Mouse (Mus musculus) layer of hippocampus, adult 8-10 months (tissue): ENCODE data around the gene Rpl31. TPM values are rescaled to one million over a fixed set of nuclear protein-coding genes. Genes with fewer than 3 reads are reported as not detected.

ENCODE experiments used
- DNase-seq, 2 experiments: peaks; one replicate each; pipeline ENCODE4 v3.0.0; 2022; ENCODE audit warnings: low spot score in 2 of 2
- total RNA-seq, 4 experiments: library from RNA; stranded (reverse); gene quantifications; 2 replicates each; pipeline ENCODE4 v1.2.4; 2022

The Rpl31 gene
- total RNA-seq, 4 experiments from 2014 or later = 451 to 581 (median 500) TPM

DNA sequence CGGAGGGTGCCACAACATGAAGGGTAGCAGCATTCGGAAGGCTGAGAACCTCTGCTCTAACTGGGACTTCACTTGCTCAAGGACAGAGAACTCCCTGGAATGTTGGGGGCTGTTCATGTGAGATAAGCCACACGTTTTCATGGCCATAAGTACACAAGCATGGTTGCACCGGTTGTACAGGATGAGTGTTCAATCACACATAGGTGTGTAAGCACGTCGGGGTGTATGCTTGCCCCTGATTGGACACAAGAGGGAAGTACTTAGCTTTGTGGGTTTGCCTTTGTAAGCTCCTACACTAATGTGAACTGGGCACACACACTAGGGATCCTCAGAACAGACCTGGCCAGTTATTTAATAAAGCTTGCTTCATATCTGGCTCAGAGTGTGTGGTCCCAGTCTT is 30.6 kb downstream of the Rpl31 start:
- no peak for DNase-seq

DNA sequence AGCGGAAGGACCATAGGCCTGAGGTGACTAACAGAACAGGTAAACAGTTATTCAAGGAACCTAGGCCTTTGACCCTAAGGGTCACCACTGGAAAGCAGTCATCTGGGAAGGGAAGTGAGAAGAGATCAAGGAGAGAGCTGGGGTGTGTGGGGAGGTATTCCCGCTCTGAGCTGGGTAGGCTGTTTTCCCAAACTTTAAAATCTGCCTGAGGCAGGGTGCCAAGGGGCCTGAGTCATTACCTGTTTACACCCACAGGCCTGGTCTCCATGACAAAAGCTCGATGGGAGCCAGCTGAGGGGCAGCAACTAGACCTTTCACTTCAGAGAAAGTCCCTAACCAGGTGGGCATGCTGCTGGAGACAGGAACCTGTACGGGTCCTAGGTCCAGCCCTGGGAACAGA is 31.6 kb downstream of the Rpl31 start:
- no peak for DNase-seq

DNA sequence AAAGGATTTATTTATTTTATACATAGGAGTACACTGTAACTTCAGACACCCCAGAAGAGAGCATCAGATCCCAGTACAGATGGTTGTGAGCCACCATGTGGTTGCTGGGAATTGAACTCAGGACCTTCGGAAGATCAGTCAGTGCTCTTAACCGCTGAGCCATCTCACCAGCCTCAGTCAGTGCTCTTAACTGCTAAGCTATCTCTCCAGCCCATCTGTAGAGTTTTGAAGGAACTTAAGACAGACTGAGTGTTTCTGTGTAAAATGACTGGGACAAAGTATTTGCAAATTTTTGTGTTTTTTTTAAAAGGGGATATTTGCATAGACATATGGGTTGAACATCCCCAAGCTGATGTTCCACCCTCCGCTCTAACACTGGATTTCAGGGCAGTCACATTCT is 32.5 kb downstream of the Rpl31 start:
- no peak for DNase-seq

DNA sequence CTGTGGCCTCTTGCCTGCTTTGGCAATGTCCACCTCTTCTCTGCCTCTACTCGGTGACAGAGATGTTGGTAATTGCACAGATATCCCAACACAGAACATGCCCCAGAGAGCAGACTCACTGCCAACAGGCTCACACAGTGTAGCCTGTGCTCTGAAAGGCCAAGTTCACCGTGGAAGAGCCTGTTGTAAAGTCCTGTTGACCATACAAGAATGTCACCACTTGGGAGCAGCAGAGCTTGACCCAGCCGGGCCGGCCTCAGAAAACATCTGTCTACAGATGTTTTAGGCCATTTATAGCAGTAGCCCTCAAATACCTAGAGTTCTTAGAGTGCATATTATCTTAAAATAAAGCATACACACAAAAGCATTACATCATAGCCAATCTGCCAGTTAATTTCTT is 39.5 kb downstream of the Rpl31 start:
- DNase-seq = no peak

DNA sequence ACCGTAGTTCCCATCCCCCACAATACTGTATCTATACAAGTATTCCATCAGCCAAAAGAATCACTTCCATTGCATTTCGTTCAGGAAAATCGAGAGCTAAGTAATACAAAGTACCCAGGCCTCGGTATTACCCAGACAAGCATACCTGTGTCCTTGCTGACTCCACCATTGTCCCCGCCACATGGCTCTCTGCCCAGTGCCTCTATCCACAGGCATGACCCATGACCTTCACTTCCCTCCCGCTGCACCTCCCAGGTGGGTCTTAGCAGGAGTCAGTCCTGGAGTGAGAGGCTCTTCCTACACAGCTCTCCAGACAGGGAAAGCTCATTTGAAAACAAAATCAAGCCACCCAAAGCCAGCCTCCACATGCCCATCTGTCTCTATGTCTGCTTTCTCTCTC is 40.5 kb downstream of the Rpl31 start:
- DNase-seq = no peak

DNA sequence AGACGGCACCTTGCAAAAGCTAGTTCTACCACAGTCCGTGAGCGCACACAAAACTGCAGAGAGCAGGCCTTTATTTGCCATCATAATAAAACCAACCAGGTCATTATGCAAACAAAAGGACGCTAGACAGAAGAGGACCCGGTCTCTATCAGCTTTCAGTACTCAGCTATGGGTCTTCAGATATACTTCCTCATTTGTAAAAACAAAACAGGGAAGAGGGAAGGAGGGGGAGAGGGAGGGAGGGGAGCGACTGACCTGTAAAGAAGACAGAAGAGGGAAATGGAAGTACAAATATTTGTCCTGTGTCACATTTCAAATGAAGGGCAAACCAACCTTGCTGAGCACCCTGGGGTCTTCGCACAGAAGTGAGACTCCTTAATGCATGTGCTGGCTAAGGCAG is 41.0 kb downstream of the Rpl31 start:
- DNase-seq = no peak

DNA sequence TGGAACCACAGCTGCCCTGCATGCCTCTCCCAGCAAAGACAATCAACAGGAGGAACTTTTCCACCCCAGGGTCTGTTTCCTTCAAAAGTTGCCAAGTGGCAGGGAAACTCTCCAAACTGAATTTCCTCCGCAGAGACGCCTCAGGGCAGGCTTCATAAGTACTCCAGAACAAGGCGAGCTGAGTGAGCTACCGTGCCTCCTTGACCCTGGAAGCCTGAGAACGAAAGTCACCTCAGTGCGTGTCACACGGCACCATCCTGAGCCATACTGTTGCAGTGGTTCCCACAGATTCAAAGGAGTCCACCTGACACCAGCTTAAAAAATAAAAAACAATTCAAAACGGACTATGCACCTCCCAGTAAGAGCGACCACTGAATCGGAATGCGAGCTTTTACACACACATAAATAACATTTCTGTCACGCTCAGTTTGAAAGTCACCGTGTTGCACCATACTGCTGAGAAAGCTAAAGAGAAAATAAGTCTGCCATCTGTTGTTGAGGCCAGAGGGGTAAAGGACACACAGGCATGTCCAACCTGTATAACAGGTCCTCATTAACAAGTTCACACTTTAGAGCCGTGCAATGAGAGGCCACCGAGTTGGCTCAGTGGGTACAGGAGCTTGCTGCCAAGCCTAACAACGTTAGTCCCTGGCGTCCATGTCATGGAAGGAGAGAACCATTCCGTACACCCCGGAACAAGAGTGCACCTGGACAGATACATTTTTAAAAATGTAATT is 42.6 kb downstream of the Rpl31 start:
- no peak for DNase-seq

DNA sequence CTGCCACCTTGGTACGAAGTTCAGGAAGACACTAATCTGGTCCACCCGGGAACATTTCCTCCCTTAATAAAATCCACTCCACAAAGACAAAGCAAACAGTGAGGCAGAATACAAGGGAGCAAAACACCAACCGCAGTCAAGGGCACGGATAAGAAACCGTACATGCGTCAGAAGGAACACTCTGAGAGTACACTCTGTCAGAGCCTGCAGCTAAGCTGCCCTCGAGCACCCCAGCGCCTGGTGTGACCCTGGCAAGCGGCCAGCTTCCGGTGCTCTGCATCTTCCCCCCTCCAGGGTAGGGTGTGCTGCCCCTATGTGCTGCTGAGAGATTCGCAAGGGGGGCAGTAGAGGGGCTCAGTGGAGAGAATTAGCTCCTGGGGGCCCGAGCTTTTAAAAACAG is 50.2 kb downstream of the Rpl31 start:
- no peak for DNase-seq

DNA sequence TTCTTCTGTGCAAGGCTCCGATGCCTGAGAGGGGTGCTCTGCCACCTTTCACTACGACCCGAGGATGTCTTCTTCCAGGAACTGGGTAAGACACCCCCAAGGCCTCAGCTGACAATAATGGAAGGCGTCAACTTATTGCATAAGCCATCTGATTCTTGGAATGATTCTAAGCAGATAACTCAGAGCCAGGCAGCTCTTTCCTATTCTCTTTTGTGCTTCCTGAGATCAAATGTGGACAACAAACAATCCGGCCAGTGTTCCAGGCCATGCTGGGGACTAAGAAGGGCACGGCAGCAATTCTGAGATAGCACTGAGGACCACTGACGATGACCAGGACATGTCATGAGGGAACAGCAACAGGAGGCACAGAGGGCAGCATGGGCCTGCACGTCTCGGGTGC is 51.2 kb downstream of the Rpl31 start:
- no peak for DNase-seq

DNA sequence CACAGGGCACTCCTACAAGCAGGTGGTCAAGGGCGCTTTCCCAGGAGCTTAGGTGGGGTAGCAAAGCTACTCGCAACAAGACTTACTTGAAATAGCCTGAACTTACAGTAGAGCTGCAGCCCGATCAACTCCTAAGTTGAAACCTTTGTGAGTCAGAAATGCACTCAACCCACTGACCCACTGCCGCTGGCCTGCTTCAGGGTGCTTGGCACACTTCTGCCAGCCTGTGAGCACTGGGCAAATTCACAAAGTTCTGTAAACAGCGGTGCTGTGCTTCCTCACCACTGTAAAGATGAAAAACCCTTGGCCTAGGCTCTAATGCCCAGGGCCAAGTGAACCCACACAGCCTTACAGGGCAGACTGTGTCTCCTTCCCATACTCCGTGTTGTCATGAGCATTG is 53.3 kb downstream of the Rpl31 start:
- no peak for DNase-seq

Other genes starting within 250 kb of the Rpl31 start
- 10 to 100 TPM; 31.9 to 34.3 (median 33.1) TPM for gene Npas2, start 174.1 kb upstream of the Rpl31 start, total RNA-seq
- 10 to 100 TPM; 13.4 to 15.4 (median 15.0) TPM for gene Tbc1d8, start 110.9 kb downstream of the Rpl31 start, total RNA-seq
- gene Cnot11, start 167.2 kb downstream of the Rpl31 start, total RNA-seq = 10 to 100 TPM; 22.0 to 24.5 (median 22.9) TPM
- 10 to 100 TPM; 31.6 to 35.1 (median 32.7) TPM for gene Rnf149, start 209.6 kb downstream of the Rpl31 start, total RNA-seq